Mouse (Mus musculus) hindbrain, embryonic 10.5 days (tissue): Measurements from ENCODE around the gene Ldlrad1. TPM values are rescaled to one million over a fixed set of nuclear protein-coding genes. Genes with fewer than 3 reads are reported as not detected.

Source experiments
- DNase-seq: peaks from one replicate; pipeline ENCODE4 v3.0.0-alpha.2; 2017; ENCODE audit warnings: low spot score
- H3K27ac ChIP-seq: fragments of 300-500 bp; sonication (generic); 2 replicates; pipeline ENCODE4 v1.5.1; 2016; ENCODE audit warnings: mild to moderate bottlenecking, moderate library complexity
- H3K27me3 ChIP-seq: fragments of 300-500 bp; sonication (generic); 2 replicates; pipeline ENCODE4 v1.6.1; 2016; ENCODE audit warnings: mild to moderate bottlenecking; ENCODE audit not compliant: poor library complexity, insufficient read depth, severe bottlenecking
- H3K36me3 ChIP-seq: fragments of 300-500 bp; sonication (generic); 2 replicates; pipeline ENCODE4 v1.6.1; 2016; ENCODE audit warnings: mild to moderate bottlenecking, moderate library complexity
- H3K4me1 ChIP-seq: fragments of 300-500 bp; sonication (generic); replicated peaks from 2 replicates; pipeline ENCODE4 v1.6.1; 2016; ENCODE audit warnings: mild to moderate bottlenecking
- H3K4me3 ChIP-seq: fragments of 300-500 bp; sonication (generic); 2 replicates; pipeline ENCODE4 v1.5.1; 2016; ENCODE audit warnings: mild to moderate bottlenecking, moderate library complexity
- H3K9me3 ChIP-seq: fragments of 300-500 bp; sonication (generic); 2 replicates; pipeline ENCODE4 v1.6.1; 2016; ENCODE audit warnings: mild to moderate bottlenecking, moderate library complexity
- WGBS: fragments of 180-500 bp; shearing (Covaris S2); methylation state at CpG from one replicate; pipeline ENCODE4 v1.1.7; 2016; 5-methylcytosine and 5-hydroxymethylcytosine counted together
- polyA plus RNA-seq: library from polyadenylated mRNA; unstranded; fragments of >200 nt; fragmentation: Nextera tagmentation; extraction: Ambion mirVana; gene quantifications from 2 replicates; pipeline ENCODE4 v1.2.1, GENCODE M21; 2016

Gene Ldlrad1
- polyA plus RNA-seq, 1 experiment from 2014 or later: not detected

GRCm38 (mm10) chr4:107217574-107217973, 8.6 kb downstream of the Ldlrad1 start:
- no peak overlapping the region for H3K4me3 ChIP-seq
- WGBS: 87% methylated on average over 9 of the region's 9 CpGs
- no peak overlapping the region for H3K27ac ChIP-seq
- no peaks in the 10 kb centered on the region for H3K9me3 ChIP-seq
- DNase-seq: no peak
- H3K27me3 ChIP-seq: no peaks in the 10 kb centered on the region
- H3K4me1 ChIP-seq: peaks cover 4% of the 10 kb centered on the region; the same call in 1 of the 2 replicates
- H3K36me3 ChIP-seq: no peaks in the 10 kb centered on the region

- DNase-seq: no peak
- no peaks in the 10 kb centered on the region for H3K9me3 ChIP-seq
- H3K36me3 ChIP-seq: no peaks in the 10 kb centered on the region
- H3K27ac ChIP-seq: no peak overlapping the region
- no peaks in the 10 kb centered on the region for H3K27me3 ChIP-seq
- no peak overlapping the region for H3K4me3 ChIP-seq
- H3K4me1 ChIP-seq: no peaks in the 10 kb centered on the region; the same call in 1 of the 2 replicates
- 95% methylated on average over 5 of the region's 5 CpGs for WGBS
Observed at GRCm38 (mm10) chr4:107221524-107221923, 12.5 kb downstream of the Ldlrad1 start.

- DNase-seq: no peak
- Histone ChIP-seq H3K4me3 (no peak overlapping the region), H3K9me3 (no peaks in the 10 kb centered on the region), H3K4me1 (no peaks in the 10 kb centered on the region; the same call in 1 of the 2 replicates), H3K27me3 (no peaks in the 10 kb centered on the region), H3K27ac (no peak overlapping the region), H3K36me3 (no peaks in the 10 kb centered on the region)
- 86% methylated on average over 11 of the region's 11 CpGs for WGBS
Observed at GRCm38 (mm10) chr4:107223225-107224204, 14.5 kb downstream of the Ldlrad1 start.

GRCm38 (mm10) chr4:107226313-107226712, 17.3 kb downstream of the Ldlrad1 start:
- Histone ChIP-seq H3K4me1 (no peaks in the 10 kb centered on the region; the same call in 1 of the 2 replicates), H3K27ac (no peak overlapping the region), H3K36me3 (no peaks in the 10 kb centered on the region), H3K27me3 (no peaks in the 10 kb centered on the region), H3K4me3 (no peak overlapping the region), H3K9me3 (no peaks in the 10 kb centered on the region)
- 90% methylated on average over 2 of the region's 2 CpGs for WGBS
- no peak for DNase-seq

- 76% methylated on average over 3 of the region's 3 CpGs for WGBS
- Histone ChIP-seq H3K4me1 (no peaks in the 10 kb centered on the region), H3K9me3 (no peaks in the 10 kb centered on the region), H3K36me3 (peaks cover 55% of the 10 kb centered on the region), H3K27ac (no peak overlapping the region), H3K4me3 (no peak overlapping the region), H3K27me3 (no peaks in the 10 kb centered on the region)
- DNase-seq: no peak
Observed at GRCm38 (mm10) chr4:107232219-107232618, 23.2 kb downstream of the Ldlrad1 start.

GRCm38 (mm10) chr4:107238253-107238652, 29.3 kb downstream of the Ldlrad1 start:
- Histone ChIP-seq H3K9me3 (no peaks in the 10 kb centered on the region), H3K4me3 (no peak overlapping the region), H3K27me3 (no peaks in the 10 kb centered on the region), H3K36me3 (peaks cover 99% of the 10 kb centered on the region), H3K4me1 (no peaks in the 10 kb centered on the region), H3K27ac (no peak overlapping the region)
- no peak for DNase-seq
- WGBS: 94% methylated on average over 2 of the region's 2 CpGs

GRCm38 (mm10) chr4:107240196-107240595, 31.2 kb downstream of the Ldlrad1 start:
- Histone ChIP-seq H3K27ac (no peak overlapping the region), H3K4me3 (no peak overlapping the region), H3K27me3 (no peaks in the 10 kb centered on the region), H3K4me1 (no peaks in the 10 kb centered on the region), H3K36me3 (peaks cover 95% of the 10 kb centered on the region), H3K9me3 (no peaks in the 10 kb centered on the region)
- WGBS: 98% methylated on average over 6 of the region's 6 CpGs
- DNase-seq: no peak

- H3K27ac ChIP-seq: no peak overlapping the region
- no peaks in the 10 kb centered on the region for H3K4me1 ChIP-seq
- no peaks in the 10 kb centered on the region for H3K27me3 ChIP-seq
- no peak for DNase-seq
- H3K4me3 ChIP-seq: no peak overlapping the region
- no peaks in the 10 kb centered on the region for H3K9me3 ChIP-seq
- WGBS: 85% methylated on average over 6 of the region's 6 CpGs
- H3K36me3 ChIP-seq: peaks cover 76% of the 10 kb centered on the region
Observed at GRCm38 (mm10) chr4:107243365-107244333, 34.7 kb downstream of the Ldlrad1 start.

- 86% methylated on average over 2 of the region's 2 CpGs for WGBS
- Histone ChIP-seq H3K27me3 (no peaks in the 10 kb centered on the region), H3K9me3 (no peaks in the 10 kb centered on the region), H3K4me3 (no peak overlapping the region), H3K4me1 (peaks cover 12% of the 10 kb centered on the region), H3K36me3 (peaks cover 59% of the 10 kb centered on the region), H3K27ac (no peak overlapping the region)
- DNase-seq: no peak
Observed at GRCm38 (mm10) chr4:107245368-107245767, 36.4 kb downstream of the Ldlrad1 start.

GRCm38 (mm10) chr4:107246040-107246439, 37.1 kb downstream of the Ldlrad1 start:
- no peak overlapping the region for H3K4me3 ChIP-seq
- DNase-seq: no peak
- H3K27ac ChIP-seq: no peak overlapping the region
- H3K9me3 ChIP-seq: no peaks in the 10 kb centered on the region
- no peaks in the 10 kb centered on the region for H3K27me3 ChIP-seq
- H3K36me3 ChIP-seq: peaks cover 52% of the 10 kb centered on the region
- peaks cover 18% of the 10 kb centered on the region for H3K4me1 ChIP-seq
- 81% methylated on average over 1 of the region's 1 CpGs for WGBS

GRCm38 (mm10) chr4:107247110-107247509, 38.1 kb downstream of the Ldlrad1 start:
- no peak overlapping the region for H3K27ac ChIP-seq
- no peak overlapping the region for H3K4me3 ChIP-seq
- 87% methylated on average over 9 of the region's 9 CpGs for WGBS
- peaks cover 25% of the 10 kb centered on the region for H3K4me1 ChIP-seq
- no peaks in the 10 kb centered on the region for H3K9me3 ChIP-seq
- H3K27me3 ChIP-seq: no peaks in the 10 kb centered on the region
- DNase-seq: no peak
- H3K36me3 ChIP-seq: peaks cover 42% of the 10 kb centered on the region

- H3K4me1 ChIP-seq: peaks cover 35% of the 10 kb centered on the region
- WGBS: 95% methylated on average over 3 of the region's 3 CpGs
- no peaks in the 10 kb centered on the region for H3K27me3 ChIP-seq
- no peaks in the 10 kb centered on the region for H3K9me3 ChIP-seq
- no peak for DNase-seq
- no peak overlapping the region for H3K4me3 ChIP-seq
- peaks cover 33% of the 10 kb centered on the region for H3K36me3 ChIP-seq
- H3K27ac ChIP-seq: no peak overlapping the region
Observed at GRCm38 (mm10) chr4:107248061-107248460, 39.1 kb downstream of the Ldlrad1 start.
